Mouse (Mus musculus): ENCODE measurements at regions not wholly inside any gene's neighbourhood (a gene's known extent, or its start where the extent isn't known, plus 50 kb on each side); places are given as distances from the start of the nearest gene placed in this dataset.

DNA sequence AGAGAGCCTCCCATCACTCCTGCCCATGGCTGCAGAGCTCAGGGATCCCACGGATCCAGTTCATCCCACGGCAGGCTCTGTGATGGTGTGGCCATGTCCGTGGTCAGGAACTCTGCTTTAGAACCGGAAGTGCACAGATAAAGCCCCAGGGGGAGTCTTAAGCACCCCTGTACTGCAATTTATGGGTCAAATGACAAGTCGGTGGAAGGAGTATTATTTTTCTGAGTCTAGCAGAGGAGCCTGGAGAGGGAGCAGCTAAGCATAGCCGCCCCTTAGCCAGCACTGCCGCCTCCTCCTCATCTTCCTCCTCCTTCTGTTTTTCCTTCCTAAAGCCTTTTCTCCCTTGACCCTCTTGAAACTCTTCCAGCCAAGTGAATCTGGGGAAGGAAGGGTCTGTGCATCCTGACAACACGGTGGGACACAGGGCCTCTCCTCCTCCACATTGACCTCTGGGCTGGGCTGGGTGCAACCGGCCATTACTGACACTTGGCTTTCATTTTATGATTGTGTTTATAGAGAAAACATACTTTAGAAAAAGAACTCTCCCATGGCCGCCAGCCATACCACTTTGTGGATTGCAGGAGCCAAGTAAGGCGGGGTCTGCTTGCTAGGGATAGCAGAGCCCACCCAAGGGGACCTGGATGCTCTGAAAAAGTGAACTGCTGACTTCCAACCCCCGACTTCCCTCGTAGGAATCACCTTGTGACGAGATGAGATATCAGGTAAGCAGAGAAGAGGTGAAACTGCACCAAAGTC is 494.3 kb downstream of the Ccdc171 start:
- no peak for TF ChIP-seq CHD2 (IDR thresholded peaks at IDR 0.05; ENCODE audit: low read length)
- no peak for TF ChIP-seq POLR2A (IDR thresholded peaks at IDR 0.05; ENCODE audit: low read depth, low read length)
- no peak for TF ChIP-seq MAX (IDR thresholded peaks at IDR 0.05; ENCODE audit: low read length)
- no peak for TF ChIP-seq EP300 (IDR thresholded peaks at IDR 0.05; ENCODE audit: low read length)
- TF ChIP-seq CTCF (conservative IDR thresholded peaks at IDR 0.05 in 1 of 2, IDR thresholded peaks at IDR 0.05 in 1 of 2; ENCODE audit: low read depth in 2 of 2, low read length in 2 of 2) = no peak
- no peak for TF ChIP-seq SMC3 (IDR thresholded peaks at IDR 0.05; ENCODE audit: low read depth, low read length)
